Mouse (Mus musculus): ENCODE data around the gene Des. TPM values are rescaled to one million over a fixed set of nuclear protein-coding genes. Genes with fewer than 3 reads are reported as not detected.

Des gene
- polyA plus RNA-seq, 1 experiment from 2014 or later, result 0.86 TPM

GRCm38 (mm10) chr1:75361123-75361522 lies 994 bp downstream of the Des start:
- Histone ChIP-seq H3K4me2 (ENCODE audit: low read depth, low read length, severe bottlenecking) (no peak overlapping the region; the same call in 1 of the 2 replicates), H3K9me3 (ENCODE audit: control insufficient read depth, low read length) (no peaks in the 10 kb centered on the region), H3K36me3 (ENCODE audit: control insufficient read depth, insufficient read depth, low read length) (no peaks in the 10 kb centered on the region), H3K4me3 (ENCODE audit: low read depth, low read length) (no peak overlapping the region), H3K4me1 (replicated peaks; ENCODE audit: control insufficient read depth, insufficient read depth, low read length) (peaks cover 4% of the 10 kb centered on the region), H3K27me3 (ENCODE audit: control insufficient read depth, insufficient read depth, low read length) (peaks cover 30% of the 10 kb centered on the region), H3K9ac (ENCODE audit: low read length) (no peak overlapping the region), H3K27ac (ENCODE audit: low read depth, low read length) (no peak overlapping the region)
- ATAC-seq (replicated peaks; ENCODE audit: low FRiP score), result no peak
- WGBS, result 44% methylated on average over 4 of the region's 4 CpGs
- DNase-seq (ENCODE audit: low spot score), result no peak

- Histone ChIP-seq H3K4me2 (ENCODE audit: low read depth, low read length, severe bottlenecking) (no peak overlapping the region), H3K4me3 (ENCODE audit: low read depth, low read length) (no peak overlapping the region), H3K4me1 (replicated peaks; ENCODE audit: control insufficient read depth, insufficient read depth, low read length) (peaks cover 4% of the 10 kb centered on the region), H3K27ac (ENCODE audit: low read depth, low read length) (no peak overlapping the region), H3K36me3 (ENCODE audit: control insufficient read depth, insufficient read depth, low read length) (no peaks in the 10 kb centered on the region), H3K9ac (ENCODE audit: low read length) (no peak overlapping the region), H3K27me3 (ENCODE audit: control insufficient read depth, insufficient read depth, low read length) (peaks cover 30% of the 10 kb centered on the region), H3K9me3 (ENCODE audit: control insufficient read depth, low read length) (no peaks in the 10 kb centered on the region)
- DNase-seq (ENCODE audit: low spot score) (no peak), ATAC-seq (replicated peaks; ENCODE audit: low FRiP score) (no peak)
- 29% methylated on average over 4 of the region's 4 CpGs for WGBS
Measured at GRCm38 (mm10) chr1:75361750-75362149, 1.6 kb downstream of the Des start.

- Histone ChIP-seq H3K4me3 (ENCODE audit: low read depth, low read length) (no peak overlapping the region), H3K4me2 (ENCODE audit: low read depth, low read length, severe bottlenecking) (no peak overlapping the region), H3K27me3 (ENCODE audit: control insufficient read depth, insufficient read depth, low read length) (peaks cover 29% of the 10 kb centered on the region), H3K9me3 (ENCODE audit: control insufficient read depth, low read length) (no peaks in the 10 kb centered on the region), H3K4me1 (replicated peaks; ENCODE audit: control insufficient read depth, insufficient read depth, low read length) (peaks cover 4% of the 10 kb centered on the region), H3K36me3 (ENCODE audit: control insufficient read depth, insufficient read depth, low read length) (no peaks in the 10 kb centered on the region), H3K9ac (ENCODE audit: low read length) (no peak overlapping the region), H3K27ac (ENCODE audit: low read depth, low read length) (no peak overlapping the region)
- DNase-seq (ENCODE audit: low spot score) (no peak), ATAC-seq (replicated peaks; ENCODE audit: low FRiP score) (no peak)
- 89% methylated on average over 3 of the region's 3 CpGs for WGBS
Measured at GRCm38 (mm10) chr1:75363868-75364267, 3.7 kb downstream of the Des start.

- Histone ChIP-seq H3K27me3 (ENCODE audit: control insufficient read depth, insufficient read depth, low read length) (peaks cover 12% of the 10 kb centered on the region), H3K4me2 (ENCODE audit: low read depth, low read length, severe bottlenecking) (no peak overlapping the region), H3K9ac (ENCODE audit: low read length) (no peak overlapping the region), H3K4me1 (replicated peaks; ENCODE audit: control insufficient read depth, insufficient read depth, low read length) (peaks cover under 1% of the 10 kb centered on the region; the same call in 1 of the 2 replicates), H3K27ac (ENCODE audit: low read depth, low read length) (no peak overlapping the region), H3K4me3 (ENCODE audit: low read depth, low read length) (no peak overlapping the region), H3K36me3 (ENCODE audit: control insufficient read depth, insufficient read depth, low read length) (no peaks in the 10 kb centered on the region), H3K9me3 (ENCODE audit: control insufficient read depth, low read length) (no peaks in the 10 kb centered on the region)
- no peak for DNase-seq (ENCODE audit: low spot score)
- ATAC-seq (replicated peaks; ENCODE audit: low FRiP score), result no peak
- 86% methylated on average over 14 of the region's 14 CpGs for WGBS
Measured at GRCm38 (mm10) chr1:75365510-75366137, 5.5 kb downstream of the Des start.

- ATAC-seq (replicated peaks; ENCODE audit: low FRiP score), result no peak
- H3K27ac ChIP-seq (ENCODE audit: low read depth, low read length), result no peak overlapping the region
Measured at GRCm38 (mm10) chr1:75369360-75369983, 9.3 kb downstream of the Des start.

GRCm38 (mm10) chr1:75369984-75370660 lies 10.0 kb downstream of the Des start:
- DNase-seq (ENCODE audit: low spot score) (no peak), ATAC-seq (replicated peaks; ENCODE audit: low FRiP score) (no peak)
- Histone ChIP-seq H3K27me3 (ENCODE audit: control insufficient read depth, insufficient read depth, low read length) (peaks cover 10% of the 10 kb centered on the region), H3K9ac (ENCODE audit: low read length) (no peak overlapping the region), H3K4me1 (replicated peaks; ENCODE audit: control insufficient read depth, insufficient read depth, low read length) (peaks cover 2% of the 10 kb centered on the region; the same call in 1 of the 2 replicates), H3K4me3 (ENCODE audit: low read depth, low read length) (no peak overlapping the region), H3K9me3 (ENCODE audit: control insufficient read depth, low read length) (no peaks in the 10 kb centered on the region), H3K36me3 (ENCODE audit: control insufficient read depth, insufficient read depth, low read length) (no peaks in the 10 kb centered on the region), H3K27ac (ENCODE audit: low read depth, low read length) (no peak overlapping the region), H3K4me2 (ENCODE audit: low read depth, low read length, severe bottlenecking) (no peak overlapping the region)
- WGBS, result 49% methylated on average over 13 of the region's 13 CpGs

More at GRCm38 (mm10) chr1:75369360-75369983, 9.3 kb downstream of the Des start:
- no peaks in the 10 kb centered on the region for H3K36me3 ChIP-seq (ENCODE audit: control insufficient read depth, insufficient read depth, low read length)
- no peak overlapping the region for H3K9ac ChIP-seq (ENCODE audit: low read length)
- no peaks in the 10 kb centered on the region for H3K9me3 ChIP-seq (ENCODE audit: control insufficient read depth, low read length)
- H3K4me2 ChIP-seq (ENCODE audit: low read depth, low read length, severe bottlenecking), result no peak overlapping the region
- no peak for DNase-seq (ENCODE audit: low spot score)
- no peaks in the 10 kb centered on the region for H3K4me1 ChIP-seq (replicated peaks; ENCODE audit: control insufficient read depth, insufficient read depth, low read length)
- peaks cover 4% of the 10 kb centered on the region for H3K27me3 ChIP-seq (ENCODE audit: control insufficient read depth, insufficient read depth, low read length)
- 48% methylated on average over 25 of the region's 25 CpGs for WGBS
- no peak overlapping the region for H3K4me3 ChIP-seq (ENCODE audit: low read depth, low read length)

- Histone ChIP-seq H3K9ac (ENCODE audit: low read length) (no peak overlapping the region), H3K9me3 (ENCODE audit: control insufficient read depth, low read length) (no peaks in the 10 kb centered on the region), H3K27ac (ENCODE audit: low read depth, low read length) (no peak overlapping the region), H3K4me2 (ENCODE audit: low read depth, low read length, severe bottlenecking) (no peak overlapping the region), H3K36me3 (ENCODE audit: control insufficient read depth, insufficient read depth, low read length) (no peaks in the 10 kb centered on the region), H3K4me1 (replicated peaks; ENCODE audit: control insufficient read depth, insufficient read depth, low read length) (peaks cover 7% of the 10 kb centered on the region), H3K27me3 (ENCODE audit: control insufficient read depth, insufficient read depth, low read length) (peaks cover 10% of the 10 kb centered on the region), H3K4me3 (ENCODE audit: low read depth, low read length) (no peak overlapping the region)
- 58% methylated on average over 13 of the region's 13 CpGs for WGBS
- no peak for ATAC-seq (replicated peaks; ENCODE audit: low FRiP score)
- DNase-seq (ENCODE audit: low spot score), result peak; percentile 67
Measured at GRCm38 (mm10) chr1:75371317-75372095, 11.4 kb downstream of the Des start.

- Histone ChIP-seq H3K27ac (ENCODE audit: low read depth, low read length) (no peak overlapping the region), H3K9ac (ENCODE audit: low read length) (no peak overlapping the region), H3K36me3 (ENCODE audit: control insufficient read depth, insufficient read depth, low read length) (no peaks in the 10 kb centered on the region), H3K9me3 (ENCODE audit: control insufficient read depth, low read length) (no peaks in the 10 kb centered on the region), H3K27me3 (ENCODE audit: control insufficient read depth, insufficient read depth, low read length) (peaks cover 10% of the 10 kb centered on the region), H3K4me3 (ENCODE audit: low read depth, low read length) (no peak overlapping the region), H3K4me2 (ENCODE audit: low read depth, low read length, severe bottlenecking) (no peak overlapping the region), H3K4me1 (replicated peaks; ENCODE audit: control insufficient read depth, insufficient read depth, low read length) (peaks cover 7% of the 10 kb centered on the region)
- ATAC-seq (replicated peaks; ENCODE audit: low FRiP score), result no peak
- no peak for DNase-seq (ENCODE audit: low spot score)
- 85% methylated on average over 3 of the region's 3 CpGs for WGBS
Measured at GRCm38 (mm10) chr1:75372450-75372849, 12.3 kb downstream of the Des start.
